Comparison of ENCODE assay signal across 30 mouse cellular contexts in the genomic region with DNA sequence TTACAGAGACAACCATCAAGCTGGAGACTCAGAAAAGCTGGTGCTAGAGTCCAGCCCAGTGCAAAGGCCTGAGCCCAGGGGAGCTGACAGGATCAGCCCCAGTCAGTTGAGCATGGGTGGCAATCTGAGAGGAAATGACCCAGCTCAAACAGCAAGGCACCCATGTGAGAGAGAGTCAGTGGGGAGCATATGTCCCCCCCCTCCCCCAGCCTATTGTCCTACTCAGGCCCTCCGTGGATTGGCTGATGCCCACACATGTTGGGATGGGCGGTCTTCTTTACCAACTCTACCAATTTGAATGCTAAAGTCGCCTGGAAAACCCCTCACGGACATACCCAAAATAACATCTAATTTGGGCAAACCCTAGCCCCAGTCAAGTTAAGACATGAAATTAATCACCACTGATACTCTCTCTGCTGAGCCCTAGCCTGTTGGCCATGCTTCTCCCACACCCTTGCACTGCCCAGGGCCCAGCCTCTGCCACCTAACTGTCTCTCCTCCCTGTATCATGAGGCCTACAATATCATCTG. TPM values are rescaled to one million over a fixed set of nuclear protein-coding genes. Genes with fewer than 3 reads are reported as not detected.
DNase-seq lines count a peak whose midpoint lies in the region; ATAC-seq and TF ChIP-seq lines count a peak whose summit lies in the region.
"Had no signal": no experiment of that assay in that cellular context is flagged by ENCODE, and none has a peak within 500 bp of the region (broad histone marks: within the 10 kb centered on the region; RNA-seq: fewer than 3 reads in every experiment).

No protein-coding gene starts in this region.

- H3K27me3 ChIP-seq in forebrain, embryonic 11.5 days (ENCODE audit: control insufficient read depth, insufficient read depth, low read length), result no peaks in the 10 kb centered on the region
- no peaks in the 10 kb centered on the region for H3K27me3 ChIP-seq in forebrain, embryonic 13.5 days
- H3K27me3 ChIP-seq in kidney, embryonic 16.5 days (ENCODE audit: insufficient read depth, low read length), result no peaks in the 10 kb centered on the region
- H3K27me3 ChIP-seq in CH12.LX (replicated peaks), result no peaks in the 10 kb centered on the region
- H3K27me3 ChIP-seq in stomach, postnatal 0 days (ENCODE audit: control insufficient read depth, insufficient read depth, low read length), result no peaks in the 10 kb centered on the region
- no peaks in the 10 kb centered on the region for H3K27me3 ChIP-seq in liver, embryonic 12.5 days (replicated peaks)
- H3K27me3 ChIP-seq: embryonic facial prominence, embryonic 13.5 days; heart, embryonic 13.5 days had no signal

- TF ChIP-seq EP300 in CH12.LX (IDR thresholded peaks at IDR 0.05; ENCODE audit: low read length), result peak; percentile 75
- TF ChIP-seq EP300 in stomach, postnatal 0 days (optimal IDR thresholded peaks at IDR 0.05), result no peak

- peak; percentile 89 for TF ChIP-seq POLR2A in CH12.LX (IDR thresholded peaks at IDR 0.05; ENCODE audit: low read depth, low read length)

- H3K4me1 ChIP-seq in forebrain, embryonic 11.5 days (replicated peaks; ENCODE audit: control insufficient read depth, insufficient read depth, low read length), result no peaks in the 10 kb centered on the region
- no peaks in the 10 kb centered on the region for H3K4me1 ChIP-seq in forebrain, embryonic 13.5 days
- no peaks in the 10 kb centered on the region for H3K4me1 ChIP-seq in kidney, embryonic 16.5 days (ENCODE audit: insufficient read depth, low read length)
- H3K4me1 ChIP-seq in CH12.LX (ENCODE audit: control insufficient read depth in 1 of 2, insufficient read depth in 2 of 2), result peaks cover 19 to 79% of the 10 kb centered on the region in 2 experiments
- H3K4me1 ChIP-seq in stomach, postnatal 0 days (replicated peaks; ENCODE audit: control insufficient read depth, insufficient read depth), result no peaks in the 10 kb centered on the region
- H3K4me1 ChIP-seq in liver, embryonic 12.5 days, result no peaks in the 10 kb centered on the region

- dilution Hi-C loops in CH12.LX (cut with MboI; ENCODE audit: extremely low pct_ligation_motif_present, extremely low pct_unique_long_range_greater_than_20kb, low sequenced_read_pairs), result no loop called here

- TF ChIP-seq RAD21 in CH12.LX (IDR thresholded peaks at IDR 0.05; ENCODE audit: low read depth, low read length), result no peak

- no peak overlapping the region for H3K27ac ChIP-seq in forebrain, embryonic 11.5 days (ENCODE audit: low read depth, low read length)
- H3K27ac ChIP-seq in forebrain, embryonic 13.5 days, result no peak overlapping the region
- H3K27ac ChIP-seq in kidney, embryonic 16.5 days (ENCODE audit: low read length), result no peak overlapping the region
- peak overlapping the region; percentile 99 for H3K27ac ChIP-seq in CH12.LX (ENCODE audit: insufficient read depth, low read depth)
- H3K27ac ChIP-seq in stomach, postnatal 0 days (replicated peaks), result no peak overlapping the region
- H3K27ac ChIP-seq in liver, embryonic 12.5 days, result no peak overlapping the region
- H3K27ac ChIP-seq: embryonic facial prominence, embryonic 13.5 days; gastrocnemius, adult 2 months; heart, embryonic 13.5 days; hindbrain, embryonic 14.5 days; hindbrain, postnatal 0 days had no signal

- no peaks in the 10 kb centered on the region for H3K79me2 ChIP-seq in CH12.LX (replicated peaks; ENCODE audit: control insufficient read depth, extremely low read depth, insufficient read depth, poor library complexity, severe bottlenecking)

- in situ Hi-C loops in CH12.LX (cut with MboI; ENCODE audit: low pct_ligation_motif_present, low pct_unique_long_range_greater_than_20kb, low sequenced_read_pairs), result no loop called here

- no peak for TF ChIP-seq CTCF in CH12.LX (conservative IDR thresholded peaks at IDR 0.05 in 1 of 2, IDR thresholded peaks at IDR 0.05 in 1 of 2; ENCODE audit: low read depth in 2 of 2, low read length in 2 of 2)
- TF ChIP-seq CTCF in stomach, postnatal 0 days (IDR thresholded peaks at IDR 0.05; ENCODE audit: low read depth), result no peak

- no peak overlapping the region for H3K4me2 ChIP-seq in forebrain, embryonic 11.5 days (ENCODE audit: low read depth, low read length, severe bottlenecking)
- H3K4me2 ChIP-seq in forebrain, embryonic 13.5 days, result no peak overlapping the region
- no peak overlapping the region for H3K4me2 ChIP-seq in kidney, embryonic 16.5 days (replicated peaks; ENCODE audit: low read depth, low read length)
- peak overlapping the region; percentile 47 for H3K4me2 ChIP-seq in CH12.LX (ENCODE audit: insufficient read depth, low read depth, poor library complexity, severe bottlenecking)
- H3K4me2 ChIP-seq in stomach, postnatal 0 days (replicated peaks; ENCODE audit: low read depth), result no peak overlapping the region
- H3K4me2 ChIP-seq in liver, embryonic 12.5 days, result no peak overlapping the region
- H3K4me2 ChIP-seq: embryonic facial prominence, embryonic 13.5 days; heart, embryonic 13.5 days; hindbrain, embryonic 14.5 days had no signal

- H3K9ac ChIP-seq in forebrain, embryonic 11.5 days (ENCODE audit: low read length), result no peak overlapping the region
- no peak overlapping the region for H3K9ac ChIP-seq in forebrain, embryonic 13.5 days
- no peak overlapping the region for H3K9ac ChIP-seq in kidney, embryonic 16.5 days (replicated peaks; ENCODE audit: low read length)
- H3K9ac ChIP-seq in CH12.LX (ENCODE audit: insufficient read depth, low read depth), result peak overlapping the region; percentile 75
- H3K9ac ChIP-seq in stomach, postnatal 0 days (ENCODE audit: low read length), result no peak overlapping the region
- no peak overlapping the region for H3K9ac ChIP-seq in liver, embryonic 12.5 days
- H3K9ac ChIP-seq: embryonic facial prominence, embryonic 13.5 days; forebrain, postnatal 0 days; heart, embryonic 13.5 days; hindbrain, embryonic 14.5 days had no signal

- H3K36me3 ChIP-seq in forebrain, embryonic 11.5 days (ENCODE audit: control insufficient read depth, insufficient read depth, low read length), result no peaks in the 10 kb centered on the region
- H3K36me3 ChIP-seq in forebrain, embryonic 13.5 days (ENCODE audit: poor library complexity, severe bottlenecking), result no peaks in the 10 kb centered on the region
- no peaks in the 10 kb centered on the region for H3K36me3 ChIP-seq in kidney, embryonic 16.5 days (ENCODE audit: insufficient read depth, low read length)
- H3K36me3 ChIP-seq in CH12.LX (replicated peaks in 1 of 2; ENCODE audit: control insufficient read depth in 1 of 2, insufficient read depth in 1 of 2, low read length in 1 of 2), result peaks cover 2 to 17% of the 10 kb centered on the region in 2 experiments
- no peaks in the 10 kb centered on the region for H3K36me3 ChIP-seq in stomach, postnatal 0 days (ENCODE audit: control insufficient read depth, insufficient read depth, low read length)
- no peaks in the 10 kb centered on the region for H3K36me3 ChIP-seq in liver, embryonic 12.5 days
- H3K36me3 ChIP-seq: embryonic facial prominence, embryonic 13.5 days; heart, embryonic 13.5 days had no signal

- H3K9me3 ChIP-seq in forebrain, embryonic 11.5 days (ENCODE audit: control insufficient read depth, low read length), result no peaks in the 10 kb centered on the region
- no peaks in the 10 kb centered on the region for H3K9me3 ChIP-seq in forebrain, embryonic 13.5 days (replicated peaks)
- H3K9me3 ChIP-seq in kidney, embryonic 16.5 days (ENCODE audit: low read length), result no peaks in the 10 kb centered on the region
- no peaks in the 10 kb centered on the region for H3K9me3 ChIP-seq in CH12.LX (replicated peaks; ENCODE audit: low read length)
- no peaks in the 10 kb centered on the region for H3K9me3 ChIP-seq in stomach, postnatal 0 days (ENCODE audit: control insufficient read depth, low read length)
- H3K9me3 ChIP-seq in liver, embryonic 12.5 days (replicated peaks), result no peaks in the 10 kb centered on the region
- H3K9me3 ChIP-seq: embryonic facial prominence, embryonic 13.5 days; heart, embryonic 13.5 days had no signal

- no peak overlapping the region for H3K4me3 ChIP-seq in forebrain, embryonic 11.5 days (ENCODE audit: low read depth, low read length)
- H3K4me3 ChIP-seq in forebrain, embryonic 13.5 days, result no peak overlapping the region
- no peak overlapping the region for H3K4me3 ChIP-seq in kidney, embryonic 16.5 days (ENCODE audit: low read length)
- H3K4me3 ChIP-seq in CH12.LX (replicated peaks in 1 of 3; ENCODE audit: low read depth in 2 of 3, low read length in 2 of 3, poor library complexity in 1 of 3), result no peak overlapping the region
- no peak overlapping the region for H3K4me3 ChIP-seq in stomach, postnatal 0 days (ENCODE audit: low read depth, low read length)
- H3K4me3 ChIP-seq in liver, embryonic 12.5 days, result no peak overlapping the region
- H3K4me3 ChIP-seq: embryonic facial prominence, embryonic 13.5 days; erythroblast, embryonic 14.5 days; gastrocnemius, adult 2 months; heart, embryonic 13.5 days had no signal

- WGBS in forebrain, embryonic 11.5 days, result 96% methylated on average over 4 of the region's 4 CpGs
- 96% methylated on average over 4 of the region's 4 CpGs for WGBS in forebrain, embryonic 13.5 days
- WGBS in kidney, embryonic 16.5 days, result 90% methylated on average over 4 of the region's 4 CpGs
- WGBS in stomach, postnatal 0 days, result 96% methylated on average over 4 of the region's 4 CpGs
- WGBS in liver, embryonic 12.5 days (ENCODE audit: insufficient replicate concordance), result 77% methylated on average over 4 of the region's 4 CpGs

- no peak for DNase-seq in forebrain, embryonic 11.5 days (ENCODE audit: low spot score)
- DNase-seq in kidney, adult 8-10 months, result no peak
- peak; percentile 98 for DNase-seq in CH12.LX (ENCODE audit: extremely low read depth)
- no peak for DNase-seq in stomach, postnatal 0 days (ENCODE audit: low spot score)
- DNase-seq: adrenal gland, adult 8-10 months; adrenal gland, postnatal 25 days; B cell, adult 2 months; cerebellum, adult 11-12 months; cerebellum, adult 8-10 months; cerebellum, postnatal 10 days; forebrain, postnatal 0 days; gastrocnemius, adult 2 months; gastrocnemius, postnatal 14 days; heart, adult 18-20 months; heart, postnatal 14 days; heart, postnatal 4 days had no signal

- ATAC-seq in forebrain, embryonic 11.5 days (replicated peaks; ENCODE audit: low FRiP score), result peak; percentile 36; the same call in 1 of the 2 replicates
- ATAC-seq in forebrain, embryonic 13.5 days, result no peak
- ATAC-seq in kidney, embryonic 16.5 days (ENCODE audit: low FRiP score, low TSS enrichment), result 0 out of 2 replicates have a peak, but pooled peaks have one; percentile 27
- 0 out of 2 replicates have a peak, but pooled peaks have one; percentile 6 for ATAC-seq in stomach, postnatal 0 days (ENCODE audit: low FRiP score, low TSS enrichment)
- no peak for ATAC-seq in liver, embryonic 12.5 days
- ATAC-seq: activated CD4-positive, CD25-positive, alpha-beta regulatory T cell, adult 4 months; forebrain, embryonic 14.5 days; forebrain, postnatal 0 days; hindbrain, postnatal 0 days; inflammation-experienced regulatory T-cells, adult 6 months had no signal

RNA-seq across cellular contexts. Expression of a gene that starts 7.4 kb away (rescaled TPM):
- polyA plus RNA-seq in forebrain, embryonic 11.5 days (2014; fragmentation: Nextera tagmentation; extraction: Ambion mirVana), result 0.31 and 0.45 TPM in 2 replicates
- polyA plus RNA-seq in forebrain, embryonic 13.5 days (2015; fragmentation: Nextera tagmentation; extraction: Ambion mirVana), result 0.41 and 0.68 TPM in 2 replicates
- 0.32 and 0.35 TPM in 2 replicates for polyA plus RNA-seq in kidney, embryonic 16.5 days (2015; fragmentation: Nextera tagmentation; extraction: Ambion mirVana)
- 6.6 and 9.2 TPM in 2 replicates for total RNA-seq in CH12.LX (2012; rRNA removed)
- total RNA-seq in CH12.LX (2014; rRNA removed), result 47.3 and 55.8 TPM in 2 replicates
- polyA plus RNA-seq in CH12.LX (2012; ENCODE audit: insufficient read length, low read depth), result 17.9 and 22.2 TPM in 2 replicates
- polyA plus RNA-seq in stomach, postnatal 0 days (2015; fragmentation: Nextera tagmentation; extraction: Ambion mirVana), result 0.16 and 0.45 TPM in 2 replicates
- 0.14 and 0.29 TPM in 2 replicates for polyA plus RNA-seq in liver, embryonic 12.5 days (2016; fragmentation: Nextera tagmentation; extraction: Ambion mirVana)
- total RNA-seq: adrenal gland, postnatal 25 days; forebrain, postnatal 0 days; gastrocnemius, adult 2 months; gastrocnemius, postnatal 14 days; gastrocnemius, postnatal 4 days; heart, adult 18-20 months; heart, postnatal 14 days; heart, postnatal 4 days; hindbrain, postnatal 0 days had no signal
- polyA plus RNA-seq: erythroblast, embryonic 14.5 days had no signal

RNA-seq across cellular contexts. Expression of a gene that starts 8.0 kb away (rescaled TPM):
- 0.08 and 0.25 TPM in 2 replicates for polyA plus RNA-seq in forebrain, embryonic 11.5 days (2014; fragmentation: Nextera tagmentation; extraction: Ambion mirVana)
- 0.30 TPM in 1 of 2 replicates, not detected in the other for polyA plus RNA-seq in forebrain, embryonic 13.5 days (2015; fragmentation: Nextera tagmentation; extraction: Ambion mirVana)
- 1.6 and 1.8 TPM in 2 replicates for polyA plus RNA-seq in kidney, embryonic 16.5 days (2015; fragmentation: Nextera tagmentation; extraction: Ambion mirVana)
- 4.6 and 8.4 TPM in 2 replicates for total RNA-seq in CH12.LX (2012; rRNA removed)
- total RNA-seq in CH12.LX (2014; rRNA removed), result 2.4 and 3.3 TPM in 2 replicates
- 2.3 and 2.4 TPM in 2 replicates for polyA plus RNA-seq in CH12.LX (2012; ENCODE audit: insufficient read length, low read depth)
- 0.28 and 0.45 TPM in 2 replicates for polyA plus RNA-seq in stomach, postnatal 0 days (2015; fragmentation: Nextera tagmentation; extraction: Ambion mirVana)
- 6.3 and 6.9 TPM in 2 replicates for polyA plus RNA-seq in liver, embryonic 12.5 days (2016; fragmentation: Nextera tagmentation; extraction: Ambion mirVana)
- total RNA-seq: adrenal gland, postnatal 25 days; gastrocnemius, adult 2 months; gastrocnemius, postnatal 14 days; heart, adult 18-20 months; heart, postnatal 14 days had no signal
- polyA plus RNA-seq: hindbrain, embryonic 11.5 days had no signal

RNA-seq across cellular contexts. Expression of a gene that starts 41.7 kb away (rescaled TPM):
- polyA plus RNA-seq in forebrain, embryonic 11.5 days (2014; fragmentation: Nextera tagmentation; extraction: Ambion mirVana), result 155 and 161 TPM in 2 replicates
- 124 and 146 TPM in 2 replicates for polyA plus RNA-seq in forebrain, embryonic 13.5 days (2015; fragmentation: Nextera tagmentation; extraction: Ambion mirVana)
- polyA plus RNA-seq in kidney, embryonic 16.5 days (2015; fragmentation: Nextera tagmentation; extraction: Ambion mirVana), result 114 and 128 TPM in 2 replicates
- total RNA-seq in CH12.LX (2012; rRNA removed) (184 and 191 TPM in 2 replicates), CH12.LX (2014; rRNA removed) (186 and 207 TPM in 2 replicates)
- polyA plus RNA-seq in CH12.LX (2012; ENCODE audit: insufficient read length, low read depth), result 144 and 159 TPM in 2 replicates
- 67.4 and 74.5 TPM in 2 replicates for polyA plus RNA-seq in stomach, postnatal 0 days (2015; fragmentation: Nextera tagmentation; extraction: Ambion mirVana)
- polyA plus RNA-seq in liver, embryonic 12.5 days (2016; fragmentation: Nextera tagmentation; extraction: Ambion mirVana), result 121 and 128 TPM in 2 replicates

RNA-seq across cellular contexts. Expression of a gene that starts 59.2 kb away (rescaled TPM):
- not detected in 2 replicates for polyA plus RNA-seq in forebrain, embryonic 11.5 days (2014; fragmentation: Nextera tagmentation; extraction: Ambion mirVana)
- polyA plus RNA-seq in forebrain, embryonic 13.5 days (2015; fragmentation: Nextera tagmentation; extraction: Ambion mirVana), result not detected in 2 replicates
- 0.25 TPM in 1 of 2 replicates, not detected in the other for polyA plus RNA-seq in kidney, embryonic 16.5 days (2015; fragmentation: Nextera tagmentation; extraction: Ambion mirVana)
- total RNA-seq in CH12.LX (2012; rRNA removed) (0.76 TPM in 2 replicates), CH12.LX (2014; rRNA removed) (0.26 TPM in 1 of 2 replicates, not detected in the other)
- 0.29 TPM in 1 of 2 replicates, not detected in the other for polyA plus RNA-seq in CH12.LX (2012; ENCODE audit: insufficient read length, low read depth)
- polyA plus RNA-seq in stomach, postnatal 0 days (2015; fragmentation: Nextera tagmentation; extraction: Ambion mirVana), result 0.47 and 0.81 TPM in 2 replicates
- 1.6 and 1.8 TPM in 2 replicates for polyA plus RNA-seq in liver, embryonic 12.5 days (2016; fragmentation: Nextera tagmentation; extraction: Ambion mirVana)
- total RNA-seq: hindbrain, postnatal 0 days had no signal
- polyA plus RNA-seq: erythroblast, embryonic 14.5 days; forebrain, embryonic 14.5 days; frontal cortex, adult 2 months; hindbrain, embryonic 14.5 days had no signal

Comparison
In these comparisons a context has a peak if more than half of its experiments do, and no peak if none do; other contexts are left out.
1. ATAC-seq: peak in forebrain, embryonic 11.5 days (single experiment), kidney, embryonic 16.5 days (single experiment) and stomach, postnatal 0 days (single experiment); none in forebrain, embryonic 13.5 days (single experiment) and liver, embryonic 12.5 days (single experiment).
2. RNA of a gene that starts 7.4 kb away (polyA plus RNA-seq): 17.9 to 22.2 TPM in CH12.LX; 0.31 to 0.45 TPM in forebrain, embryonic 11.5 days, 0.16 to 0.45 TPM in stomach, postnatal 0 days, 0.41 to 0.68 TPM in forebrain, embryonic 13.5 days, 0.32 to 0.35 TPM in kidney, embryonic 16.5 days and 0.14 to 0.29 TPM in liver, embryonic 12.5 days; every median in the first group is over 10 times any median in the second.